Mouse (Mus musculus): ENCODE results near the gene Sat2. TPM values are rescaled to one million over a fixed set of nuclear protein-coding genes. Genes with fewer than 3 reads are reported as not detected.
"Not testable (repeated sequence)": the region's sequence is repeated elsewhere in the genome, so short reads cannot be mapped to it uniquely, and the experiment has no call there.

Gene Sat2
- polyA plus RNA-seq, 1 experiment from 2014 or later = 18.3 TPM

DNA sequence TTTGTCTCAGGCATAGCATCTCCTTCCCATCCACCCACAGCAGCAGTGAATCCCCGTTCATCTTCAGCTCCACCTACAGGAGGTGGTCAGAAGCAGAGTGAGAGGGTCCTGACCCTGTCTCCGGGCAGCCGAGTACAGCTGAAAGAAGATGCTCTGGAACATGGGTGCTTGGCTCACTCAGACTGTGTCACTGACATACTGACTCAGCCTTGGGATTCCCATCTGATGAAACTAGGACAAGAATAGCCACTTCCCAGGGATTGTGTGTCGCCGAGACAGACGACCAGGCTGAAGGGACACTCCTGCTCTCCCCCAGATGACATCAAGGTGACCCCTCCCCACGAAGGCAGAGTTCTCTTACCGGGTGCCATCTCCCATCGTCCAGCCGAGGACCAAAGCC, 5.0 kb upstream of the Sat2 start:
- no peak overlapping the region for H3K27ac ChIP-seq (ENCODE audit: low read depth)
- ATAC-seq (ENCODE audit: insufficient read depth) = no peak

DNA sequence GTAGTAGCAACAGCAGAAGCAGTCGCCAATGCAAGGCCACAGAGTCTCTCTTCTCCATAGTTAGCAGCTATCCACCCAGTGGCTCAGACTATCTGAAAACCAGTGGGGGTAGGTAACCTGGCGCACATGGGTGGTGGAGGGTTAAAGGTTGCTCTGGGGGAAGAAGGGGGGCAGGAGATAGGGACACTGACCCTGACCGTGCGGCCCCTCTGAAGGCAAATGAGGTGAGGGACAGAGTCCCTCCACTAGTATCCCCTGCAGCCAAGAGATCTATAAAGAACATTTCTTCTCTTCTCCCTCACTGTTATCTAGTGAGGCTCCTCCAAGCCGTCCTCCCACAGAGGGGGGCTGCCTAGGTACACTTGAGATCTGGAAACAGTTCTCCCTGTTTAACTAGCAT, 4.0 kb upstream of the Sat2 start, which contains the start of gene Shbg:
Shbg (minus strand) TSS at position 101 of the 400 bp plus-strand sequence.
- Histone ChIP-seq H3K27ac (ENCODE audit: low read depth) (no peak within 1 kb of the TSS), H3K36me3 (ENCODE audit: insufficient read depth) (no peaks in the 10 kb centered on the region), H3K27me3 (ENCODE audit: insufficient read depth, low read length) (peaks cover 4% of the 10 kb centered on the region; the same call in 1 of the 2 replicates), H3K4me1 (ENCODE audit: insufficient read depth) (0 out of 2 replicates have a peak, but pooled peaks cover 5% of the 10 kb centered on the region), H3K9me3 (ENCODE audit: low read depth, low read length) (no peaks in the 10 kb centered on the region), H3K9ac (no peak within 1 kb of the TSS), H3K4me2 (no peak within 1 kb of the TSS), H3K4me3 (ENCODE audit: low read depth, low read length) (no peak within 1 kb of the TSS)
- no peak for TF ChIP-seq CTCF (IDR thresholded peaks at IDR 0.05; ENCODE audit: low read depth)
- 53% methylated on average over 5 of the region's 5 CpGs for WGBS
- DNase-seq (no peak), ATAC-seq (ENCODE audit: insufficient read depth) (no peak)

More for the DNA sequence above, 5.0 kb upstream of the Sat2 start:
- Histone ChIP-seq H3K4me2 (no peak overlapping the region), H3K4me3 (ENCODE audit: low read depth, low read length) (no peak overlapping the region), H3K4me1 (ENCODE audit: insufficient read depth) (0 out of 2 replicates have a peak, but pooled peaks cover 5% of the 10 kb centered on the region), H3K27me3 (ENCODE audit: insufficient read depth, low read length) (peaks cover 4% of the 10 kb centered on the region; the same call in 1 of the 2 replicates), H3K9me3 (ENCODE audit: low read depth, low read length) (no peaks in the 10 kb centered on the region), H3K9ac (no peak overlapping the region), H3K36me3 (ENCODE audit: insufficient read depth) (no peaks in the 10 kb centered on the region)
- TF ChIP-seq CTCF (IDR thresholded peaks at IDR 0.05; ENCODE audit: low read depth) = no peak
- no peak for DNase-seq
- 45% methylated on average over 10 of the region's 10 CpGs for WGBS

DNA sequence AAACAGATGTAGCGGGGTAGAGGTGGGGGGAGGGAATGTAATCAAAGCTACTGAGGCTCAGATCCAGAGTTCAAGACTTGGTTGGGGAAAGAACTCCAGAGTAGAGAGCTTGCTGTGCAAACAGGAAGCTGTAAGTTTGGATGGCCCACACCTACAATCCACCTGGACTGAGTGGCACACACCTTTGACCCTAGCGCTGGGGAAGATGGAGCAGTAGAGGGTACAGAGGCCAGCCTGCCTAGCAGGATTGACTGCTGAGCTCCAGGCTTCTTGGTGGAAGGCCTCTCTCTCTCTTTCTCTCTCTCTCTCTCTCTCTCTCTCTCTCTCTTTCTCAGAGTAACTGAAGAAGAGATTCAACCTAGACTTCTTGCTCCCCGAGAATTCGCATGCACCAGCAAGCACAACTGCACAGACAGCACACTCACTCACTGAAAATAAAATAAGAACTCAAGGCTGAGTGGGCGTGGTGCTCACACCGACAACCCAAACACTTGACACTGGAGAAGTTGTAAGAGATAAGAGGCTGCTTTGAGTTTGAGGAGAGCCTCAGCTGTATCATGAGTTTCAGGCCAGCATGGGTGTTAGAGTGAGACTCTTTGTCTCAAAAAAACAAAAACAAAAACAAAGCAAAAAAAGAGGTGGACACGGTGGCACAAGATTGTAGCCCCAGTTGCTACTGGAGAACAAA, 1.3 kb upstream of the Sat2 start:
- H3K4me2 ChIP-seq = no peak overlapping the region
- H3K9ac ChIP-seq = no peak overlapping the region
- peaks cover 4% of the 10 kb centered on the region; the same call in 1 of the 2 replicates for H3K27me3 ChIP-seq (ENCODE audit: insufficient read depth, low read length)
- no peak overlapping the region for H3K4me3 ChIP-seq (ENCODE audit: low read depth, low read length)
- H3K36me3 ChIP-seq (ENCODE audit: insufficient read depth) = no peaks in the 10 kb centered on the region
- no peaks in the 10 kb centered on the region for H3K9me3 ChIP-seq (ENCODE audit: low read depth, low read length)
- ATAC-seq (ENCODE audit: insufficient read depth) (no peak), DNase-seq (no peak)
- H3K27ac ChIP-seq (ENCODE audit: low read depth) = no peak overlapping the region
- 62% methylated on average over 7 of the region's 7 CpGs for WGBS
- no peaks in the 10 kb centered on the region for H3K4me1 ChIP-seq (ENCODE audit: insufficient read depth)
- TF ChIP-seq CTCF (IDR thresholded peaks at IDR 0.05; ENCODE audit: low read depth) = no peak

DNA sequence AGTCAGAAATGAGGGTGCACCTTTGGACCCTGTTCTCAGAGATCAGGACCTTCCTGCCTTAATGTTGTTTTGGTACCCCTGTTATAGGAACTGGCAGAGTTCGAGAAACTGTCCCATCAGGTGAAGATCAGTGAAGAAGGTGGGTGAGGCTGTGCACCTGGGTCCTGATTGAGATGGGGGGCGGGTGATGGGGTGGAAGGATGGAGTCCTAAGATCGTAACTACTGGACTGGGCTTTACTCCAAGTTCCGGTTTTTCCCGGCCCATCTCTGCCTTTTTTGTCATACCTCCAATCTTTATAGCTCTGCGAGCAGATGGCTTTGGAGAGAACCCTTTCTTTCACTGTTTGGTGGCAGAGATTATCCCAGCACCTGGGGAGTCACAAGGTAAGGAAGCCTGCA, 582 bp downstream of the Sat2 start:
- H3K4me1 ChIP-seq (ENCODE audit: insufficient read depth) = no peaks in the 10 kb centered on the region
- H3K4me3 ChIP-seq (ENCODE audit: low read depth, low read length) = peak overlapping the region; percentile 55
- H3K9me3 ChIP-seq (ENCODE audit: low read depth, low read length) = no peaks in the 10 kb centered on the region
- H3K27me3 ChIP-seq (ENCODE audit: insufficient read depth, low read length) = no peaks in the 10 kb centered on the region
- ATAC-seq (ENCODE audit: insufficient read depth) (peak; percentile 16; the same call in 1 of the 2 replicates), DNase-seq (peak; percentile 56)
- H3K27ac ChIP-seq (ENCODE audit: low read depth) = peak overlapping the region; percentile 80
- 25% methylated on average over 6 of the region's 6 CpGs for WGBS
- H3K4me2 ChIP-seq = peak overlapping the region; percentile 82
- peak overlapping the region; percentile 71 for H3K9ac ChIP-seq
- TF ChIP-seq CTCF (IDR thresholded peaks at IDR 0.05; ENCODE audit: low read depth) = no peak
- H3K36me3 ChIP-seq (ENCODE audit: insufficient read depth) = no peaks in the 10 kb centered on the region

DNA sequence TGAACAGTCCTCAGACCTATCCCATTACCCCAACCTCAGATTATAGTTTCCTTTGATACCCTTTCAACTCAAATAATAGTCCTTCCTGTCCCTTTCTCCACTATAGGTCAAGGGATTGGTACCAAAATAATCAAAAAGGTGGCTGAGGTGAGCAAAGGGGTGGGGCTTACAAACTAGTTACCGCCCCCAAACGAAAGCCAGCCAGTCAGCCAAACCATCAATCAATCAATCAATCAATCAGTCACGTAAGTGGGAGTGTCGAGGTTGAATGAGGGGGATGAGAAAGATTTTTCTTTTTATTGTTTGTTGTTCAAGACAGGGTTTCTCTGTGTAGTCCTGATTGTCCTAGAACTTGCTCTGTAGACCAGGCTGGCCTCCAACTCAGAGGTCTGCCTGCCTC, 1.2 kb downstream of the Sat2 start:
- H3K4me1 ChIP-seq (ENCODE audit: insufficient read depth) = no peaks in the 10 kb centered on the region
- peak overlapping the region; percentile 82 for H3K4me2 ChIP-seq
- peak overlapping the region; percentile 55 for H3K4me3 ChIP-seq (ENCODE audit: low read depth, low read length)
- TF ChIP-seq CTCF (IDR thresholded peaks at IDR 0.05; ENCODE audit: low read depth) = no peak
- H3K27ac ChIP-seq (ENCODE audit: low read depth) = no peak overlapping the region
- H3K36me3 ChIP-seq (ENCODE audit: insufficient read depth) = no peaks in the 10 kb centered on the region
- H3K9me3 ChIP-seq (ENCODE audit: low read depth, low read length) = no peaks in the 10 kb centered on the region
- DNase-seq = no peak
- no peak for ATAC-seq (ENCODE audit: insufficient read depth)
- peak overlapping the region; percentile 71; the same call in 1 of the 2 replicates for H3K9ac ChIP-seq
- WGBS = 58% methylated on average over 4 of the region's 4 CpGs
- H3K27me3 ChIP-seq (ENCODE audit: insufficient read depth, low read length) = no peaks in the 10 kb centered on the region

DNA sequence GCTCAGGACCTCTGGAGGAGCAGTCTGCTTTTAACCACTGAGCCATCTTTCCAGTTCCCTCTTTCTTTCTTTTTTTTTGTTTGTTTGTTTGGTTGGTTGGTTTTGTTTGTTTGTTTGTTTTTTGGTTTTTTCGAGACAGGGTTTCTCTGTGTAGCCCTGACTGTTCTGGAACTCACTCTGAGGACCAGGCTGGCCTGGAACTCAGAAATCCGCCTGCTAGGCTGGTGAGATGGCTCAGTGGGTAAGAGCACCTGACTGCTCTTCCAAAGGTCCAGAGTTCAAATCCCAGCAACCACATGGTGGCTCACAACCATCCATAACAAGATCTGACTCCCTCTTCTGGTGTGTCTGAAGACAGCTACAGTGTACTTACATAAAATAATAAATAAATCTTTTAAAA, 2.5 kb downstream of the Sat2 start:
- not testable (repeated sequence) for H3K27ac ChIP-seq (ENCODE audit: low read depth); H3K4me1 ChIP-seq (ENCODE audit: insufficient read depth); H3K36me3 ChIP-seq (ENCODE audit: insufficient read depth); H3K9ac ChIP-seq; H3K27me3 ChIP-seq (ENCODE audit: insufficient read depth, low read length); H3K4me3 ChIP-seq (ENCODE audit: low read depth, low read length); H3K9me3 ChIP-seq (ENCODE audit: low read depth, low read length); ATAC-seq (ENCODE audit: insufficient read depth); DNase-seq; H3K4me2 ChIP-seq
- 79% methylated on average over 2 of the region's 2 CpGs for WGBS

DNA sequence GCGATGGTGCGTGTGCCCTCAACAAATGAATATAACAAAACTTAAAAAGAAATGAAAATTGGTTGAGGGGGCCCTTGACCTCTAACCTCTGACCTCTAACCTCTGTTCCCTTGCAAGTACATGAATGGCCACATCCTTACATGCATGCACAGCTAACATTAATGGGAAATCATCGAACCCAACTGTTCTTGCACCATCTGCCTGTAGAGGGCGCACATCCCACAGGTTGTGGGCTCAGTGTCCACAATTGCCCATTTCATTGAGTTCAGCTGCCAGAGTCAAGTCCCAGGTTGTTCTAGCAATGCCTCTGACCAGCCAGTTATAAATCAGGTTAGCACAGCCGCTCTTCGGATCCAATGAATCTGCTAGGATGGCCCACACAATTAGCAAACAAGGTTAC, 6.5 kb downstream of the Sat2 start:
- no peak overlapping the region for H3K27ac ChIP-seq (ENCODE audit: low read depth)
- H3K36me3 ChIP-seq (ENCODE audit: insufficient read depth) = no peaks in the 10 kb centered on the region
- H3K4me2 ChIP-seq = no peak overlapping the region
- H3K27me3 ChIP-seq (ENCODE audit: insufficient read depth, low read length) = no peaks in the 10 kb centered on the region
- H3K9me3 ChIP-seq (ENCODE audit: low read depth, low read length) = no peaks in the 10 kb centered on the region
- ATAC-seq (ENCODE audit: insufficient read depth) = no peak
- peak; percentile 93 for DNase-seq
- TF ChIP-seq CTCF (IDR thresholded peaks at IDR 0.05; ENCODE audit: low read depth) = peak; percentile 97
- H3K4me1 ChIP-seq (ENCODE audit: insufficient read depth) = no peaks in the 10 kb centered on the region
- WGBS = 34% methylated on average over 6 of the region's 6 CpGs
- no peak overlapping the region for H3K9ac ChIP-seq
- no peak overlapping the region for H3K4me3 ChIP-seq (ENCODE audit: low read depth, low read length)
